Mouse (Mus musculus) ES-E14 (cell line): ENCODE data around the gene Kank1. TPM values are rescaled to one million over a fixed set of nuclear protein-coding genes. Genes with fewer than 3 reads are reported as not detected.

ENCODE experiments used
- DNase-seq: peaks from one replicate; pipeline ENCODE4 v3.0.0-alpha.2; 2013; ENCODE audit warnings: low read depth, low spot score
- H3K27ac ChIP-seq: 2 replicates; pipeline ENCODE4 v1.5.1; 2012; ENCODE audit warnings: low read depth, mild to moderate bottlenecking, low read length, moderate library complexity, mixed read lengths; ENCODE audit not compliant: poor library complexity, insufficient read depth, severe bottlenecking
- H3K36me3 ChIP-seq: 2 replicates; pipeline ENCODE4 v1.6.1; 2012; ENCODE audit warnings: mild to moderate bottlenecking, low read length, moderate library complexity, mixed read lengths; ENCODE audit not compliant: control insufficient read depth, poor library complexity, insufficient read depth, severe bottlenecking
- H3K4me1 ChIP-seq, 2 experiments: fragments of 150-350 bp in 1 of 2; sonication (generic) in 1 of 2; 2 replicates each; pipeline ENCODE4 v1.6.1; 2012; ENCODE audit warnings: low read length in 2 of 2, mild to moderate bottlenecking in 1 of 2, mixed read lengths in 1 of 2; ENCODE audit not compliant: control insufficient read depth in 2 of 2, insufficient read depth in 2 of 2, poor library complexity in 1 of 2
- H3K4me3 ChIP-seq, 2 experiments: fragments of 150-350 bp in 1 of 2; sonication (generic) in 1 of 2; 2 replicates each; pipeline ENCODE4 v1.5.1; 2012; ENCODE audit warnings: low read length in 2 of 2, low read depth in 1 of 2, mild to moderate bottlenecking in 1 of 2, mixed read lengths in 1 of 2; ENCODE audit not compliant: insufficient read depth in 1 of 2, poor library complexity in 1 of 2, severe bottlenecking in 1 of 2
- H3K9ac ChIP-seq: 2 replicates; pipeline ENCODE4 v1.6.1; 2012; ENCODE audit warnings: low read depth, mild to moderate bottlenecking, low read length, mixed read lengths; ENCODE audit not compliant: poor library complexity, insufficient read depth, severe bottlenecking
- H3K9me3 ChIP-seq: fragments of 150-350 bp; sonication (generic); 2 replicates; pipeline ENCODE4 v1.6.1; 2012; ENCODE audit warnings: low read depth, mild to moderate bottlenecking, low read length; ENCODE audit not compliant: control insufficient read depth, insufficient read depth
- CHD2 ChIP-seq: IDR thresholded peaks from 2 replicates; pipeline ENCODE4 v1.6.1; 2014; ENCODE audit warnings: mild to moderate bottlenecking, low read depth, low read length, inconsistent platforms
- HCFC1 ChIP-seq: IDR thresholded peaks from 2 replicates; pipeline ENCODE4 v1.6.1; 2012; ENCODE audit warnings: low read length, inconsistent platforms, borderline replicate concordance; ENCODE audit not compliant: insufficient read depth
- MAFK ChIP-seq: IDR thresholded peaks from 2 replicates; pipeline ENCODE4 v1.6.1; 2014; ENCODE audit warnings: mild to moderate bottlenecking, low read depth, low read length, inconsistent platforms; ENCODE audit not compliant: insufficient read depth
- ZC3H11A ChIP-seq: IDR thresholded peaks from 2 replicates; pipeline ENCODE4 v1.6.1; 2012; ENCODE audit warnings: low read depth, mild to moderate bottlenecking, inconsistent platforms, low read length, borderline replicate concordance
- ZNF384 ChIP-seq: IDR thresholded peaks from 2 replicates; pipeline ENCODE4 v1.6.1; 2012; ENCODE audit warnings: low read depth, low read length, inconsistent platforms
- in situ Hi-C, 2 experiments: fragments of 600-800 bp; cut with MboI; formaldehyde crosslinking; loops; one replicate each; pipeline ENCODE4 v1.15.1; 2025; ENCODE audit warnings: low sequenced_read_pairs in 2 of 2, inconsistent platforms in 1 of 2; ENCODE audit not compliant: unreplicated experiment in 2 of 2
- total RNA-seq: library from RNA; depleted of rRNA; stranded (reverse); fragments of 300-350 nt; gene quantifications from 2 replicates; pipeline ENCODE4 v1.2.3, GENCODE M21; 2012

Gene Kank1
- total RNA-seq, 1 experiment: 9.8 TPM

GRCm38 (mm10) chr19:25419983-25420382 lies 183.2 kb downstream of the Kank1 start:
- DNase-seq: no peak
- H3K27ac ChIP-seq: no peak overlapping the region
- no peak overlapping the region for H3K4me3 ChIP-seq
- no peak overlapping the region for H3K9ac ChIP-seq
- TF ChIP-seq ZC3H11A (no peak), CHD2 (no peak), MAFK (no peak), HCFC1 (no peak), ZNF384 (no peak)
- in situ Hi-C loops: no loop called here
- H3K36me3 ChIP-seq: peaks cover 6% of the 10 kb centered on the region; the same call in 1 of the 2 replicates
- H3K9me3 ChIP-seq: no peaks in the 10 kb centered on the region
- no peaks in the 10 kb centered on the region for H3K4me1 ChIP-seq

DNA sequence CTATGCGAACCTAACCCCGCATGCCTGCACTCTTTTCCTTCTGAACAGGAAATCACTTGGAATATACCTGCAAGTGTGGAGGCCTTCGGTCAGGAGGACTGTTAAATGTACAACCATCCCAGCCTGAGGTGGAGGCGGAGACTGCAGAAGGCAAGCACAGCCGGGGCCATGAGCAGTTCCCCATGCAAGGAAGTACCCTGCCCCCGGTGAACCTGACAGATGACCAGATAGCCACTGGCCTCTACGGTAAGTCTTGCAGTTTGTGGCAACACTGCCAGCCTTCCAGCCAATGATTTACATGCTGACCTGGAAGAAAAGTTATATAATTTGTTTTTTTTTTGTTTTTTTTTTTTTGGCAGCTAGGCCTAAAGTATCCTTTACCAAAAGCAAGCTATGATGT lies 185.3 kb downstream of the Kank1 start:
- in situ Hi-C loops: no loop called here
- Histone ChIP-seq H3K36me3 (peaks cover 6% of the 10 kb centered on the region; the same call in 1 of the 2 replicates), H3K9me3 (no peaks in the 10 kb centered on the region), H3K27ac (no peak overlapping the region), H3K4me1 (no peaks in the 10 kb centered on the region), H3K4me3 (no peak overlapping the region), H3K9ac (no peak overlapping the region)
- DNase-seq: no peak
- TF ChIP-seq CHD2 (no peak), HCFC1 (no peak), ZNF384 (no peak), ZC3H11A (no peak), MAFK (no peak)

DNA sequence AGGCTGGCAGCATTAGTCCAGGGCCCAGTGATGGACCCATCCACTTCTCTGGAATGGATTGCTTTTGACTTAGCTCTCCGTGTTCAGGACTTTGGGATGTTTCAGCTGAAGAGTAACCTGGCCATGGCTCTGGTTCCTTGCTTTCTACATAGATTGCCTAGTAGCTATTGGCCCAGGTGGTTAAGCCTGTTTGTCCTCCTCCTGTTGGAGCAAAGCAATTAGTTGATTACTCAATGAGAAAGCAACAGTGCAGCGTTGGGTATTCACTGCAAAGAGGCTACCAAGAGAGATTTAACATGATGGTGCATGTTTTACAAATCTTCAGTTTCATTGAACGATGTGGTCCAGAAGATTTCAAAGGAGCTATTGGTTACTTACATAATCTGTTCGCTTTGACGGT lies 186.6 kb downstream of the Kank1 start:
- in situ Hi-C loops: no loop called here
- no peak for TF ChIP-seq MAFK
- no peak for TF ChIP-seq ZC3H11A
- TF ChIP-seq ZNF384: no peak
- no peak for TF ChIP-seq HCFC1
- TF ChIP-seq CHD2: no peak
- H3K4me1 ChIP-seq: no peaks in the 10 kb centered on the region
- no peak for DNase-seq
- H3K9ac ChIP-seq: no peak overlapping the region
- no peak overlapping the region for H3K27ac ChIP-seq
- H3K36me3 ChIP-seq: peaks cover 10% of the 10 kb centered on the region; the same call in 1 of the 2 replicates
- no peak overlapping the region for H3K4me3 ChIP-seq
- H3K9me3 ChIP-seq: no peaks in the 10 kb centered on the region

GRCm38 (mm10) chr19:25426431-25426830 lies 189.7 kb downstream of the Kank1 start:
- H3K4me1 ChIP-seq: no peaks in the 10 kb centered on the region
- in situ Hi-C loops: no loop called here
- TF ChIP-seq HCFC1 (no peak), ZNF384 (no peak), CHD2 (no peak), MAFK (no peak), ZC3H11A (no peak)
- H3K9me3 ChIP-seq: no peaks in the 10 kb centered on the region
- H3K9ac ChIP-seq: no peak overlapping the region
- no peak overlapping the region for H3K27ac ChIP-seq
- DNase-seq: no peak
- H3K36me3 ChIP-seq: peaks cover 18% of the 10 kb centered on the region; the same call in 1 of the 2 replicates
- no peak overlapping the region for H3K4me3 ChIP-seq

GRCm38 (mm10) chr19:25427886-25428285 lies 191.1 kb downstream of the Kank1 start:
- no peaks in the 10 kb centered on the region for H3K9me3 ChIP-seq
- DNase-seq: no peak
- no peaks in the 10 kb centered on the region for H3K4me1 ChIP-seq
- no peak overlapping the region for H3K27ac ChIP-seq
- no peak overlapping the region for H3K4me3 ChIP-seq
- H3K9ac ChIP-seq: no peak overlapping the region
- in situ Hi-C loops: no loop called here
- peaks cover 20% of the 10 kb centered on the region; the same call in 1 of the 2 replicates for H3K36me3 ChIP-seq
- no peak for TF ChIP-seq HCFC1
- no peak for TF ChIP-seq MAFK
- no peak for TF ChIP-seq ZNF384
- no peak for TF ChIP-seq CHD2
- TF ChIP-seq ZC3H11A: no peak
